Mouse (Mus musculus): ENCODE measurements around the gene Ttll3.

Gene Ttll3

GRCm38 (mm10) chr6:113455007-113455406 lies 65.9 kb downstream of the Ttll3 start:
- DNase-seq (ENCODE audit: low spot score in 2 of 2) = no peak

DNA sequence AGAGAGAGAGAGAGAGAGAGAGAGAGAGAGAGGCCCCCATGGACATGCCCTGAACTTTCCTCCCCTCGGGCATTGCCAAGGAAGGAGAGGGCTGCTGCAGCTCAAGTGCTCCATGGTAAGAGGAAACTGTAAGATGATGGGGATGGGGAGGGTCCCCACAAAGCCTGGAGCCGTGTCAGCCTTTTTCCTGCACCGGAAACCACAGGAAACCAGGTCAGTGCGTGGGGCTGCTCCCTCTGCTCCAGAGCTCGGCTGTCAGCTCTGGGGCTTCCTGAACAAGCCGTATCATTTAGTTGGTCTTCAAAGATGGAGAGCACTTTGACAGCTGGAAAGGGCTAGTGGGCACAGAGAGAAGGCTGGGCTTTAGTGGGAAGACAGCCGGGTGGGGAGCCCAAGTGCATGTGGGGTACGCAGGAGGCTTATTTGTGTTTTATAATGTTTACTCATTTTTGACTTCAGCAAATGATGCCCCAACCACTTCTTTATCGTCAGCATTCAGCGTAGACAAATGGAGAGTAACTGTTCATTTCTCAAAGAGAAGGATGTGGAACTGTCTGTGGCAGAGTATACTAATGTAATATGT lies 69.0 kb downstream of the Ttll3 start, which contains the start of gene Il17re:
Il17re (plus strand) TSS at position 533 of the 583 bp plus-strand sequence.
- DNase-seq (ENCODE audit: low spot score in 2 of 2) = no peak

- no peak for DNase-seq (ENCODE audit: low spot score in 2 of 2)
Measured at GRCm38 (mm10) chr6:113458635-113459034, 69.6 kb downstream of the Ttll3 start.

- DNase-seq (ENCODE audit: low spot score in 2 of 2) = no peak
Measured at GRCm38 (mm10) chr6:113464040-113464439, 75.0 kb downstream of the Ttll3 start.

All from natural killer cell, adult 2 months (primary cell).